Mouse (Mus musculus) heart, postnatal 0 days (tissue): ENCODE measurements at regions not wholly inside any gene's neighbourhood (a gene's known extent, or its start where the extent isn't known, plus 50 kb on each side); places are given as distances from the start of the nearest gene placed in this dataset.

ENCODE experiments used
- CTCF ChIP-seq: IDR thresholded peaks from 2 replicates; pipeline ENCODE4 v1.5.1; 2016; ENCODE audit warnings: antibody characterized with exemption, control low read depth, low read depth
- EP300 ChIP-seq: IDR thresholded peaks from 2 replicates; pipeline ENCODE4 v1.6.1; 2016; ENCODE audit warnings: antibody characterized with exemption, low read depth

DNA sequence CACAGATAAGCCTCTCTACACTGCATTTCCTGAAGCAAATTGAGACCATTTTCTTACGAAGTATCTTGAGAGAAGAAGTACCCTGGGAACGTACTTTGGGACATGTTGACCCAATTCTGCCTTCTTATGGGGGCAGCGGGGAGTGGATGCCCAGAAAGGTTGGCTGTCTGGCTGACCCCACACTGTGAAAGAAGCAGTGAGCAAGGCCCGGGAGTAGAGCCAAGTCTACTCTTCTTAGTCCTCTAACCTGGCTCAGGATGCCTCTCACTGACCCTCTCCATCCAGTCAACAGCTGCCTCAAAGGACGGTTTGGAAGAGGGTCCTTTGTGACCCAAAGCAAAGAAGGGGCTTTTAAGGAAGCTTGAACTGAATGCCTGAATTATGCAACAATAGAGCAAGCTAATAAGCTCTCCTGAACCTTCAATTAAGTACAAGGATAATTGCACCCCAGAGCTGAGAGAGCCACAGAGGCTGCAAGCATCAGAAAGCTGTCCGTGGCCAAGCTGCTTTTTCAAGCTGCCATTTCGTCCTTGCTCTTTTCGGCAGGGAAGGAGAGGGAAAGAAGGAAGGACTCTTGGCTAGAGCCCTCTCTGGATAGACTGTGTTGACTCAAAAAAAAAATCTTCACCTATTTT, 70.3 kb downstream of the Pctp start:
- no peak for TF ChIP-seq CTCF
- no peak for TF ChIP-seq EP300
